Mouse (Mus musculus): ENCODE data around the gene Fam213b. TPM values are rescaled to one million over a fixed set of nuclear protein-coding genes. Genes with fewer than 3 reads are reported as not detected.

The Fam213b gene
- polyA plus RNA-seq, 1 experiment from 2014 or later = 45.9 TPM

DNA sequence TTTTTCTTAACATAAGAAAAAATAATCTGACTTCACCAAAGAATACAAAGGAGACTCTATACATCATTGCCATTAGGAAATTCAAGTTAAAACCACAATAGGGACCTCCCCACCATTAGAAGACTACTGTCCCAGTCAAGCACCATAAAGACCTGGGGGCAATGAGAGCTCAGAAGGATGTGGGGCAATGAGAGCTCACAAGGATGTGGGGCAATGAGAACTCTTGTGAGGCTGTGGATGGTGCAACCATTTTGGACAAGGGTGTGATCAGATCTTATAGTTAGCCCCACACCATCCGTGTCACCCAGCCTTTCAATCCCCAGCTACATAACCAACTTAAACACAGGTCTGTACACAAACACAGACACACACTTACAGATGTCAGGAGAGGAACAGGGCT is 38.8 kb upstream of the Fam213b start:
- no peak overlapping the region for H3K27ac ChIP-seq (ENCODE audit: low read depth, low read length)
- ATAC-seq = no peak
- H3K4me2 ChIP-seq (ENCODE audit: low read length) = no peak overlapping the region
- no peak overlapping the region for H3K9ac ChIP-seq (ENCODE audit: low read length)
- H3K36me3 ChIP-seq (ENCODE audit: control insufficient read depth, insufficient read depth, low read length) = no peaks in the 10 kb centered on the region
- H3K4me1 ChIP-seq (ENCODE audit: control insufficient read depth, insufficient read depth, low read length) = no peaks in the 10 kb centered on the region
- no peaks in the 10 kb centered on the region for H3K27me3 ChIP-seq (replicated peaks; ENCODE audit: control insufficient read depth, insufficient read depth, low read length)
- no peak overlapping the region for H3K4me3 ChIP-seq (ENCODE audit: low read depth, low read length)
- 71% methylated on average over 1 of the region's 1 CpGs for WGBS
- H3K9me3 ChIP-seq (replicated peaks; ENCODE audit: control insufficient read depth, low read length) = no peaks in the 10 kb centered on the region
- no peak for DNase-seq (ENCODE audit: low spot score)

- H3K36me3 ChIP-seq (ENCODE audit: control insufficient read depth, insufficient read depth, low read length) = no peaks in the 10 kb centered on the region
- no peak overlapping the region for H3K4me2 ChIP-seq (ENCODE audit: low read length)
- no peak overlapping the region for H3K4me3 ChIP-seq (ENCODE audit: low read depth, low read length)
- 51% methylated on average over 8 of the region's 8 CpGs for WGBS
- H3K9ac ChIP-seq (ENCODE audit: low read length) = no peak overlapping the region
- H3K27ac ChIP-seq (ENCODE audit: low read depth, low read length) = no peak overlapping the region
- H3K9me3 ChIP-seq (replicated peaks; ENCODE audit: control insufficient read depth, low read length) = no peaks in the 10 kb centered on the region
- no peaks in the 10 kb centered on the region for H3K4me1 ChIP-seq (ENCODE audit: control insufficient read depth, insufficient read depth, low read length)
- no peaks in the 10 kb centered on the region for H3K27me3 ChIP-seq (replicated peaks; ENCODE audit: control insufficient read depth, insufficient read depth, low read length)
- no peak for DNase-seq (ENCODE audit: low spot score)
- no peak for ATAC-seq
These were observed 37.8 kb upstream of the Fam213b start for GRCm38 (mm10) chr4:154936542-154937255.

- no peak for ATAC-seq
- no peak for DNase-seq (ENCODE audit: low spot score)
- Histone ChIP-seq H3K4me2 (ENCODE audit: low read length) (no peak overlapping the region), H3K36me3 (ENCODE audit: control insufficient read depth, insufficient read depth, low read length) (no peaks in the 10 kb centered on the region), H3K27ac (ENCODE audit: low read depth, low read length) (no peak overlapping the region), H3K9ac (ENCODE audit: low read length) (no peak overlapping the region), H3K9me3 (replicated peaks; ENCODE audit: control insufficient read depth, low read length) (no peaks in the 10 kb centered on the region), H3K27me3 (replicated peaks; ENCODE audit: control insufficient read depth, insufficient read depth, low read length) (no peaks in the 10 kb centered on the region), H3K4me3 (ENCODE audit: low read depth, low read length) (no peak overlapping the region), H3K4me1 (ENCODE audit: control insufficient read depth, insufficient read depth, low read length) (no peaks in the 10 kb centered on the region)
- WGBS = 82% methylated on average over 7 of the region's 7 CpGs
These were observed 36.9 kb upstream of the Fam213b start for GRCm38 (mm10) chr4:154935788-154936187.

GRCm38 (mm10) chr4:154934800-154935199 is 35.9 kb upstream of the Fam213b start:
- H3K4me2 ChIP-seq (ENCODE audit: low read length) = no peak overlapping the region
- ATAC-seq (no peak), DNase-seq (ENCODE audit: low spot score) (no peak)
- 89% methylated on average over 2 of the region's 2 CpGs for WGBS
- no peak overlapping the region for H3K9ac ChIP-seq (ENCODE audit: low read length)
- no peak overlapping the region for H3K27ac ChIP-seq (ENCODE audit: low read depth, low read length)
- H3K4me1 ChIP-seq (ENCODE audit: control insufficient read depth, insufficient read depth, low read length) = no peaks in the 10 kb centered on the region
- H3K27me3 ChIP-seq (replicated peaks; ENCODE audit: control insufficient read depth, insufficient read depth, low read length) = no peaks in the 10 kb centered on the region
- H3K36me3 ChIP-seq (ENCODE audit: control insufficient read depth, insufficient read depth, low read length) = no peaks in the 10 kb centered on the region
- no peak overlapping the region for H3K4me3 ChIP-seq (ENCODE audit: low read depth, low read length)
- no peaks in the 10 kb centered on the region for H3K9me3 ChIP-seq (replicated peaks; ENCODE audit: control insufficient read depth, low read length)

DNA sequence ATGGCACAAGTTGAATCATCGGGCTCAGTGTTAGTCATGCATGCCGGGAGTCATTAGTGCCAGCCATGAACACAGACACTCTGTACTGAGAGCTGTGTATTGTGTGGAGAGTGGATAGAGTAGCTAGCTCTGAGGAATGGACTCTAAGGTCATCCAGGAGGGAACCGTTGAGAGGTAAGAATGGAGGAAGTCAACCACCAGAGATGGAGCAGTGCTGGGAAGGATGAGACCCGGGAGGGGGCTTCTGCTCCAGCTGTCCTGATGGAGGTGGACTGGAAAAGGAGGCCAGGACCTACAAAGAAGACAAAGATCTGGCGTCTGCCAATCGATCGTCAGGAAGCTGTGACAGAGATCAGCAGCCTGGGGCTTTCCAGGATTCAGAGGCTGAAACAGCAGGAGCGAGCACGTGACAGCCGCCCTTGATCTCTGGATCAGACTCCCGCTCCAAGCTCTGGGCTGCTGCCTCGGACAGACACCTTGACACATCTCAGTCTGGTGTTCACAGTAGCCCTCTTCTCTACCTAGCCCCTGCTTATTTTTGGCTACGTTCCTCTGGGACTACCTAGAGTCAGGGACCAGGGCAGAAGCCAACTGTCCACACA is 34.5 kb upstream of the Fam213b start:
- Histone ChIP-seq H3K27ac (ENCODE audit: low read depth, low read length) (no peak overlapping the region), H3K4me3 (ENCODE audit: low read depth, low read length) (no peak overlapping the region), H3K27me3 (replicated peaks; ENCODE audit: control insufficient read depth, insufficient read depth, low read length) (no peaks in the 10 kb centered on the region), H3K9me3 (replicated peaks; ENCODE audit: control insufficient read depth, low read length) (no peaks in the 10 kb centered on the region), H3K4me2 (ENCODE audit: low read length) (no peak overlapping the region), H3K4me1 (ENCODE audit: control insufficient read depth, insufficient read depth, low read length) (no peaks in the 10 kb centered on the region), H3K9ac (ENCODE audit: low read length) (no peak overlapping the region), H3K36me3 (ENCODE audit: control insufficient read depth, insufficient read depth, low read length) (no peaks in the 10 kb centered on the region)
- WGBS = 63% methylated on average over 13 of the region's 13 CpGs
- ATAC-seq (no peak), DNase-seq (ENCODE audit: low spot score) (no peak)

GRCm38 (mm10) chr4:154929088-154929660 is 30.2 kb upstream of the Fam213b start:
- H3K27me3 ChIP-seq (replicated peaks; ENCODE audit: control insufficient read depth, insufficient read depth, low read length) = no peaks in the 10 kb centered on the region
- H3K4me3 ChIP-seq (ENCODE audit: low read depth, low read length) = no peak overlapping the region
- no peaks in the 10 kb centered on the region for H3K4me1 ChIP-seq (ENCODE audit: control insufficient read depth, insufficient read depth, low read length)
- H3K9me3 ChIP-seq (replicated peaks; ENCODE audit: control insufficient read depth, low read length) = no peaks in the 10 kb centered on the region
- DNase-seq (ENCODE audit: low spot score) = no peak
- no peak overlapping the region for H3K9ac ChIP-seq (ENCODE audit: low read length)
- no peaks in the 10 kb centered on the region for H3K36me3 ChIP-seq (ENCODE audit: control insufficient read depth, insufficient read depth, low read length)
- no peak for ATAC-seq
- no peak overlapping the region for H3K27ac ChIP-seq (ENCODE audit: low read depth, low read length)
- no peak overlapping the region for H3K4me2 ChIP-seq (ENCODE audit: low read length)
- 85% methylated on average over 12 of the region's 12 CpGs for WGBS

DNA sequence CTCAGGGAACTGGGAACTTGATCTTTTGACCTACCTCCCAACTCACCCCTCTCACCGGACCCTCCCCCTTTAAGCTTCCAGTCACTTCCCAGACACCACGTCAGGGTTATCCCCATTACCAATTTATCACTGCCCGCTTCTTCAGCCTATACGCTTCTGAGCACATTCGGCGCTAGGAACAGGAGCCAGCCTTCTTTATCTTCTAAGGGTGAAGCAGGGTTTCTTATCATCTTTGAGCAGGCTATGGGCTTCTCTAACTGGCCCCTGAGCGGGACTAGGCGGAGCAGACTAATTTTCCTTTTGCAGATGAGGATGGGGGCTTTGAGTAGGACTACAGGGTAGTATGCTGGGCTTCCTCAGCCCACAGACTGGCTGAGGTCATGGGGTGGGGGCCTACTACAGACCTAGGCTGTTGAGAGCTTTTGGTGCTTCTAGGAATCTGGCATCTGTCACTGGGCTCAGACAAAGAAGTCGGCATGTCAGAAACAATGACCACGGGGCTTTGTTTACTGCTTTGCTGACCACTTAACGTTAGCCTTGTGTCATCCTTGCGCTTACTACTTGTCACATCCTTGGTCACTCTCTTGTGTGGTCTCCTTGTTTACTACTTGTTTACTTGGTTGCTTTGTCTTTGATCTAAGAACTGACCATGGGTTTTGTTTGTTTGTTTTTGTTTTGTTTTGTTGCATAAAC is 29.6 kb upstream of the Fam213b start, which contains the start of gene Tnfrsf14:
Gene Tnfrsf14 (minus strand): TSS at position 169 of the 693 bp plus-strand sequence.
- 67% methylated on average over 12 of the region's 12 CpGs for WGBS
- no peaks in the 10 kb centered on the region for H3K36me3 ChIP-seq (ENCODE audit: control insufficient read depth, insufficient read depth, low read length)
- ATAC-seq = no peak
- no peak within 1 kb of the TSS for H3K4me2 ChIP-seq (ENCODE audit: low read length)
- no peak within 1 kb of the TSS for H3K9ac ChIP-seq (ENCODE audit: low read length)
- H3K27me3 ChIP-seq (replicated peaks; ENCODE audit: control insufficient read depth, insufficient read depth, low read length) = no peaks in the 10 kb centered on the region
- H3K27ac ChIP-seq (ENCODE audit: low read depth, low read length) = no peak within 1 kb of the TSS
- no peaks in the 10 kb centered on the region for H3K4me1 ChIP-seq (ENCODE audit: control insufficient read depth, insufficient read depth, low read length)
- H3K9me3 ChIP-seq (replicated peaks; ENCODE audit: control insufficient read depth, low read length) = no peaks in the 10 kb centered on the region
- no peak for DNase-seq (ENCODE audit: low spot score)
- no peak within 1 kb of the TSS for H3K4me3 ChIP-seq (ENCODE audit: low read depth, low read length)

- WGBS = 82% methylated on average over 5 of the region's 5 CpGs
- Histone ChIP-seq H3K4me2 (ENCODE audit: low read length) (no peak overlapping the region), H3K9me3 (replicated peaks; ENCODE audit: control insufficient read depth, low read length) (no peaks in the 10 kb centered on the region), H3K36me3 (ENCODE audit: control insufficient read depth, insufficient read depth, low read length) (no peaks in the 10 kb centered on the region), H3K27me3 (replicated peaks; ENCODE audit: control insufficient read depth, insufficient read depth, low read length) (no peaks in the 10 kb centered on the region), H3K9ac (ENCODE audit: low read length) (no peak overlapping the region), H3K4me1 (ENCODE audit: control insufficient read depth, insufficient read depth, low read length) (no peaks in the 10 kb centered on the region), H3K27ac (ENCODE audit: low read depth, low read length) (no peak overlapping the region), H3K4me3 (ENCODE audit: low read depth, low read length) (no peak overlapping the region)
- ATAC-seq = no peak
- DNase-seq (ENCODE audit: low spot score) = no peak
These were observed 29.0 kb upstream of the Fam213b start for GRCm38 (mm10) chr4:154927899-154928337.
